Mouse (Mus musculus): ENCODE data around the gene Ercc6.

Gene Ercc6

GRCm38 (mm10) chr14:32513336-32514032 is at the start of gene Ercc6:
Gene Ercc6 (plus strand): TSS chr14:32513521.
- peak; percentile 95 to 96 for DNase-seq

DNA sequence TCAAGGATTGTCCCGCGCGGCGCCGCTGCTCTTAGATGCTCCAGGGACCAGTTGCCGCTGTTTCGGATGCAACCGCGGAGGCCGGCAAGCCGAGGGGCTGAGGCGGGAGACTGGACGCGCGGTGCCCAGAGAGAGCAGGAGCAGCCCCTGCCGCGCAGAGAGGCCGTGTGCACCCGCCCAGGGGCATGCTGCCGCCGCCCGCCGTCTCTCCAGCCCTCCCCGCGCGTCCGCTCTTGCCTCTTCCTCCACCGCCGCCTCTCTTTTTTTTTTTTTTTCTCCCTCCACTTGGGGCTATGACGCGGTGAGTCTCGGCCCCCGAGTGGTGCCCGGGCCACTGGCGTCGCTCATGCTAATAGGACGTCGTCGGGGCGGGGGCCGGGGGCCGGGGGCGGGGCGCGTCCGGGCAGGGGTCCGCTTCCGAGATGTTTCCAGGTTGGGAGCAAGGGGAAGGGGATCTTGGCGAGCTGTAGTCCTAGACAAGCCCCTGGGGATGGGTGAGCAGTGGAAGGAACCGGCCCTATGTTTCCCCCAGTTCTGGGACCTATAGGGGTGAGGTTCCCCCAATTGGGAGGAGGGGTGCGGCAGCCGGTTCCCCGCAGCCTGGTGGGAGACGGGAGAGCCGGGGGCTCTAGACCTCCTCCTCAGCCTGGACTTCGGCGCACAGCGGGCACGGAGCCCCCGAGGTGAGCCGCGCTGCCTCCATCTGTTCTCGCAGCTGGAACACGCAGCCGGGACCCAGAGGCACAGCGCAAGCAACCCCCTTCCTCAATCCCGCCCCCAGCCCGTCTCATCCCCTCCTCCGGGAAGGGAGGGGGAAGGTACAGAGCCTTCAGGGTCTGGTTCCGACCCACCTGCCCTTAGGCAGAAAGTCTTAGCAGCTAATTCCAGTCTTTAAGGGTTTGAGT is 48.5 kb upstream of the Ercc6 start, which contains the start of gene Slc18a3:
Gene Slc18a3, minus strand, starts transcription at position 250 of the 905 bp plus-strand sequence.
- DNase-seq = no peak

GRCm38 (mm10) chr14:32465506-32465870 is 47.8 kb upstream of the Ercc6 start:
- DNase-seq = no peak

DNA sequence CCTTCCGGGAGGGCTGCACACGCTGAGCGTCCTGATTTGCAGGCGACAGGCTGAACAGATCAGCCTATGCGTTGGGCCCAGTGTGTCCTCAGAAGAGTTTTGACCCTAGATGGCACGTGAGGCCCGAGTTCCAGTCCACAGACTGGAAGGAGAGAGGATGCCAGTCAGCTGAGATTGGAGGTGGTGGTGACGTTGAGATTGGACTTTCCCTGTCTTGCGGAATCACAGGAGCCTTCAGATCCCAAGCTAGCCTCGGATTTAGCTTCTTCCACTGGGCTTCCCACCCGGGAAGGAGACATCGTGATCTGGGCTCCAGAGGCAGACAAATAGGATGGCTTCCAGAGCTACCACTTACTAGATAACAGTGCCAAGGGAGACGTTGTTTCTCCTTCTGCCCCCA is 47.4 kb upstream of the Ercc6 start, which contains the start of gene Chat:
Gene Chat, minus strand, starts transcription at position 101 of the 400 bp plus-strand sequence.
- DNase-seq = no peak

- peak; percentile 55 to 66 for DNase-seq
These were observed 45.7 kb upstream of the Ercc6 start for GRCm38 (mm10) chr14:32467606-32468005.

DNA sequence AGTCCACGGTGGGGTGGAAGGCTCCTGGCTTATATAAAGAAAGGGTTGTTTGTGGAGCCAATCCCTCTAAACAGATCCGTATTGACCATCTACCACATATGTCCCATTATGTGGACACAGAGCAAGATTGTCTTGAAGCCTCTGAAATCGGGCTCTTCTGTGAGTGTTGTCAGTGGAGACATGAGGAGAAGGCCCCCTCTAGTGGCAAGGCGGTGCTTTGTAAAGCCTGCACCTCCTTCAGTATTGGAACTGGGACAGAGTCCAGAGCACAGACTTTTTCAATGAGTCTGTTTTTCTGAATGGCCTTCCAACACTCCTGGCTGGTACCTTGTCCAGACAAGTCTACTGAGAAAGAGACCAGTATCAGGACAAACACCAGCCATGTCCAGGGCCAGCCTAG is 40.3 kb upstream of the Ercc6 start:
- peak; percentile 47 to 68 for DNase-seq

GRCm38 (mm10) chr14:32476559-32476958 is 36.8 kb upstream of the Ercc6 start:
- peak in 1 of 2 experiments; percentile 19 for DNase-seq

DNA sequence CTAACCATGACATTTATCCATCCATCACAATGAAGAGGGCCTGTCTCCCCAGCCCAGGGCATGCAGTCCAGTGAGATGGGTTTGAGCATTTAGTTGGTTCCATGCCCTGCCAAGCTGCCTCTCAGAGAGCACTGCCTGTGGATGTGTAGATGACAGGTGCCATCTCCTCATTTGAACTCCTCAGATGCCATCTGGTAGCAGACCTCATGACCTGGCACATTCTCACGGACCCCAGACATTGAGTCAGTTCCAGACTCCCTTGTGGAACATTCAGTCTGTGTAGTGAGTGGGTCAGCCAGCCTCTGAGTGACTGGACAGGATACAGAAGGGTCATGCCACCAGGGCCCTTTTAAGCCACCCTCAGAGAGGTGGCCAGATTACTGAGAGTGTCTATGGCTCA is 35.7 kb upstream of the Ercc6 start:
- peak in 1 of 2 experiments; percentile 10 for DNase-seq

DNA sequence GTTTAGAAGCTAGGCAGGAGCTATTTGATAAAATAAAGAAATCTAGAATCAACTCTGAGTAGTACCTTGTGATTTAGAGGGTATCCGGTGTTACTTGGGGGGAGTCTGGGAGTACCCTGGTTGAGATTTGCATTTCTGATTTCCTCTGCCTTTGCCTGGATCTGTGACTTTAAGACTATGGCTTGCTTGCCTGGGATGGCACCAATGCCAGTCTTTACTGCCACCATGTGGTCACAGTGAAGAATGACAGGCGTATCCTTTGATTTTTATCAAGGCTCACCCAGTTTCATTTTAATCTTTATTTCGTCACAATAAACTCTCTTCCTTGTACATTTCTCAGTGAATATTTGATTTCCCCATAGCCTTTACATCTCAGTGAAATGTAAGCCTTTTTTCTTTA is 31.3 kb upstream of the Ercc6 start:
- no peak for DNase-seq

DNA sequence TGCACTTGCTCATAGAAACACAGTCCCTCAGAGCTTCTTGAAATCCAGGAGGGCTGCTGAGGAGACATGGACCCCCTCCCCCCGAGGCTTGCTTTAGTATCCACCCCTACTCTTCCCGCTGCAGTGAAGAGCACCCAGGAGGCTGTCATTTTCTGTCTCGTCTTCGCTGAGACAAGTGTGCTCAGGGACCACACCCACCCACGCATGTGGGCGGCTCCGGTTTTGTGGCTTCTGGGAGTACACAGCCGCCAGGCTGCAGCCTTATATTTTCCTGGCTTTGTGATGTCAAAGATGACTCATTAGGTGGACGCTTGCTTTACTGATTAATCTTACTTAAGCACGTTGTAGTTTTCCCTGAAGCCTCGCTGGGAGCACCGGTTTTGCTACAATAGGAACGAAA is 20.8 kb upstream of the Ercc6 start:
- DNase-seq = no peak

DNA sequence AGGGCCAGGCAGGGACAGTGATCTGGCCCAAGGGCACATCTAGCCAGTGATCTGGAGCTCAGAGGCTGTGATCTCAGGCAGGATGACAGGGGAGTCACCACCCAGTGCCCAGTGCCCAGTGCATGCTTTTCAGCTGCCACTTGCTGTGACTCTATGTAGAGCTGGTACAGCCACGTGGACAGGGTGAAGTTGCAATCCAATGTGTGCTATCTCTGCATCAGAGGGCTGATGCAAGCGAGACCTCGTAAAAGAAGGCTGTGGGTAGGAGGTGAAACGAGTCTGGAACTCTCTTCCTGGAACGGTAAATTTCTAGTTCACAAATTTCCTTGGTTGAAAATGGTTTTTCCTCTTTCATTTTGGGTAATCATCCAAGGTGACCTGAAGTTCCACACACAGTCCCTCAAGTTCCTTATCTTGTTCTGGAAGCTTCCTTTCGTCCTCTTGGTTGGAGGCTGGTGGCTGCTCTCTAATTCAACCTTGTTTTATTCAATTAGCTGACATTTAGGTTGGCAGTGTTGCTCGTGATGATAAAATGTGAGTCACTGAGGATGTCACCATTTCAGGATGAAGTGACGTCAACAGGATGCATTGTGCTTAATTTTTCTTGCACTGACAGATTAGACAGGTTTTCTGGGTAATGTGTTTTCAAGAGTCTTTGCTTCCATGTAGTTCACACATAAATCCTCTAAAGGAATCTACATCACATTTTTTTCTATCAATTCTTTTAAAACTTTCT is 17.0 kb upstream of the Ercc6 start:
- DNase-seq = no peak

DNA sequence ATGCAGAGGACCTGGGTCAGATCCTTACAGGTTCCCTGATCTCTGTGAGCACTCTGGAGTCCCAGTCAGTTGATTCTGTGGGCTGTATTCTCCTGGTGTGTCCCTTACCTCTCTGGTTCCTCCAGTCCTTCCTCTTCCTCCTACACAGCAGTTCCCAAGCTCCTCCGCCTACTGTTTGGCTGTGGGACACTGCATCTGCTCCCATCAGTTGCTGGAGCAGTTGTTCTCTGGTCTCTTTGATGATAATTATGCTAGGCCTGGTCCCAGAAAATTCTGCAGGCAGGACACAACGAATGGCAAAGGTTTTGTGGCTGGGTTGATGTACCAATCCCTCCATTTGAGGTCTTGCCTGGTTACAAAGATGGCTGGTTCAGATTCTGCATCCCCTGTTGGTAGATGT is 12.0 kb upstream of the Ercc6 start:
- DNase-seq = no peak

DNA sequence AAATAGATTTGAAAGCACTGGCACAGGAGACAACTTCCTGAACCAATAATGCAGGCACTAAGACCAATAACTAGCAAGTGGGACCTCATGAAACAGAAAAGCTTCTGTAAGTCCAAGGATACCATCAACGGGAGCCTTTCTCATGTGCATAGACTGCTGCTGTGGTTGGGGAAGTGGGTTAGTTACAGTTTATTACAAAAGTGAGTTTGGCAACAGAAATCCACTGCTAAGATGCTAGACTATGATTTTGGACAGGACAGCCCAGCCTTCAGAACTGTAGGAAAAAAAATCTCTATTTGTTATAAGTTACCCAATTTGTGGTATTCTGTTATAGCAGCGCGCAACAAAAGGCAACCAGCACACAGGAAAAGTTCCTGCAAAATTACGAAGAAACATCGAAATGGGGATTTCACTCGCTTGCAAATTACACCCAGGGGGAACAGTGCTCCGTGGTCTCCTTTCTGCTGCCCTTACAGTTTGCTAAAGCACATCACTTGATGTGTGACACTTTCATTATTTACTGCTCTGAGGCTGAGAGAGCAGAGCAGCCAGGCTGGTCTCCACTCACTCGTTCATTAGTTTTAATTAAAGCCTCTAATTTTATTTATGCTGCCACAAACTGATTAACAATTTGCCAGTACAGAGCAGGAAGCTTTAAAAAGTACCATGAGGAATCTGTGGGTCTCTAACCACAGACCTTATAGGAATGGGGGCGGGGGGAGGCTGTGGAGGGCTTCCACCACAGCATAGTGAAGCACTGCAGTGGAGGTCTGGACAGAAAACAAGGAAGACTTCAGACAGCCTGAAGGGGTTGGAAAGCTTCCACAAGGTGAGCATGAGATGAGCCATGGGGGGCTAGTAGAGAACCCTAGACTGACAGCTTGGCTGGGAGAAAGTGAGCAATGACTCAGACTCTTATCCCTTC is 10.3 kb upstream of the Ercc6 start:
- DNase-seq = no peak

DNA sequence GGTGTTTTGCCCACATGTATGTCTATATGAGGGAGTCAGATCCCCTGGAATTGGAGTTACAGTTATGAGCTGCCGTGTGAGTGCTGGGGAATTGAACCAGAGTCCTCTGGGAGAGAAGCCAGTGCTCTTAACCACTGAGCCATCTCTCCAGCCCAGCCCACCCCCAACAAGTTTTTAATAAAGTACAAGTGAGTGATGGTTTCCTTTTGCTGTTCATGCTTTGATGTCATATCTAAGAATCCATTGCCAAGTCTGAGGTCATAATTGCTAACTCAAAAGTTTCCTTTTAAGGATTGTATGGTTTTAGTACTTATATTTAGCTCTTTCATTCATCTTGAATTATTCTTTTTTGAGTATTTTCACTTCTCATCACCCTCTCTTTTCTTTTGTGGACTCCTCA is 9.4 kb upstream of the Ercc6 start:
- DNase-seq = no peak

DNA sequence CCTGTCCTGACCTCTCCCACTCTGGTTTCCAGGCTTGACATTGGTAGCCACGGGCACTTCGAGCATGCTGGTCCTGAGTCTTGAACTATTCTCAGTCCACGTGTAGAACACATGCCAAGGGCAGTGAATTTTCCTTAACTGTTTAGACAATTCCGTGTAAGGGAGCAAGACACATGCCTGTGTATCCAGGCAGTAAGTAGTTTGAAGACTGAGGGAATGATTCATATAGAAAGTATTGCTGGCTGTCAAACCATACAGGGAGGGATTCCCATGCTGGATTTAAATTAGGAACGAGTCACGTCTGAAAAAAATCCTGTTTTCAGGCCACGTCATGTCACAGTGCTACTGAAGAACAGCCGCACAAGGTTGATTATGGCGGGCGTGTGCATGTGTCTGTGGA is 7.0 kb upstream of the Ercc6 start:
- no peak for DNase-seq

DNA sequence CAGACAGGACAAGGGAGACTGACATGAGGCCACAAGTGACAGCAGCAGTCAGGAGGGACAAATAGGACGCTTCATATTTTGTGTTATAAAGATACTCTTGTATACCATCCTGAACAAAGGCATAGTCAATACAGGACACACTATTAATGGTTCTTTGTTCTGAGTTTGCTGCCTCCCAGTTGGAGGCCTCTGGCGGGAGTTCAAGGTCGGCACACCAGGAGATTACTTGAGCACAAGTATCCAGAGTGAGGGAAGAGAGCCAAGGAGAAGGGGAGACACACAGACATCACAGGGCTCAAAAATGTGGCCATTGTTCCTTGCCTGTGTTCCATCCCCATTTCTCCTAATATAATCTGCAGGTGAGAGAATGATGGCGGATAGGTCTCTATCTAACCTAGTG is 6.1 kb upstream of the Ercc6 start:
- DNase-seq = no peak

DNA sequence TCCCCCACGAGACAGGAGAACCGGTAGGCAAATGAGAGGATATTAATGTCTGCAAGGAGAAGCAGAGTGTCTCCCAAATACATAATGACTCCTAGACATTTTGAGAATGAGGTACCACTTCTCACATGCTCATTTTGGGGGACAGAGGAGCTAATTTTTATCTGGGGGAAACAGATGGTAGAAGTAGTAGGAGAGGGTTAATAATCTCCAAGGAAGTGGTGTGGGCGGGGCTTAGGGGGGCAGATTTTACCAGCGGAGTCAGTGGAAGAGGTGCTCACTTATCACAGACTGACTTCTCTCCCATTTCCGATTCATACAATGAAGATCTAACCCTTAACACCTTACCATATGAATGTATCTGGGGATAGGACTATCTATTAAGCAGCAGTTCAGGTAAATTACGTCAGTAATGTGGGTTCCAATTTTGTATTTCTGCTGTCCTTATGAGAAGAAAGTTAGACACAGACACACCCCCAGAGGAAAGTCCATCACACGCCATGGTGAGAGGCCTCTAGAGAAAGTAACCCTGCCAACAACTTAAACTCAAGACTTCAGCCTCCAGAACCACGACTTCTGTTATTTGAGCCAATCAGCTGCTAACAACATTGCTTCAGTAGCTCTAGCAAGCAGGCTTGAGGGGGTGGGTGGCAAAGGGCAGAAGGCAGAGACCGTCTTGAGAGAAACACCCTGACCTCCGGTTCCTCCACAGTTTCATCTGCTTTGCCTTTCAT is 5.1 kb upstream of the Ercc6 start:
- peak in 1 of 2 experiments; percentile 17 for DNase-seq

DNA sequence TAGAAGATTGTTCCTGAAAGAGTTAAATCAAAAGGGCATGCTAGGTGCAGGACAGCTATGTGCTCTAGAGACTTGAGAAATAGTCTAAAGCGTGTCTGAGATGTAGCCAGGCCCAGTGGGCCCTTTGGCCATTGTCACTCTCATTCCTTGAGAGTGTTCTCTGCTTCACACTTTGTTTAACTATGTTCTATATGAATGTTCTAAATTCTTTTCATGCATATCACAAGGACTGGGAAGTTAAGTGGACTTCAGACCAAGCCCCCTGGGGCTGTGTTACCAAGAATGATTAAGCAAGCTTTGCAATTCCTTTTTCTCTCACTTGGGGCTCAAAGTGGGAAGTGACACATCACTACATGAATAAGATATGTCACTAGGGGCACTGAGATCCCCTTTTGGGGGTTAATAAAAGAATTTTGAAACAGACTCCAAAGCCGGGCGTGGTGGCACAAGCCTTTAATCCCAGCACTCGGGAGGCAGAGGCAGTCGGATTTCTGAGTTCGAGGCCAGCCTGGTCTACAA is 3.8 kb upstream of the Ercc6 start:
- DNase-seq = no peak

DNA sequence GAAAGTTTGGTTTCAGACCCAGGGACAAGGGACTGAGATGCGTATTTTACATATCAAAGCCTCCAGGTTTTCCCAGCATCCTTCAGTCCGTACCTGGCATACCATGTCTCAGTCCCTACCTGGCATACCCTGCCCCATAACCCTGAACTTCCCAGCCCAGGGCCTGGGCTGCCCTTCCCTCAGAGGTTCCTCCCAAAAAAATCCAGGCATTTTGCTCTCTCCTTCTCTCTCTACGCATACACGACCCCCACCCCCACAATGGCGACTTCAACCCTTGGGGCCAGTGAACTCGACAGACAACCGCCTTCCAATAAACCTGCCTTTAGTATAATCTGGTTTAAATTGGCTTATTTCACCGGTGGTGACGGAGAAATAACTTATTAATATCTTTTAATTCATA is 409 bp upstream of the Ercc6 start:
- DNase-seq = no peak

DNA sequence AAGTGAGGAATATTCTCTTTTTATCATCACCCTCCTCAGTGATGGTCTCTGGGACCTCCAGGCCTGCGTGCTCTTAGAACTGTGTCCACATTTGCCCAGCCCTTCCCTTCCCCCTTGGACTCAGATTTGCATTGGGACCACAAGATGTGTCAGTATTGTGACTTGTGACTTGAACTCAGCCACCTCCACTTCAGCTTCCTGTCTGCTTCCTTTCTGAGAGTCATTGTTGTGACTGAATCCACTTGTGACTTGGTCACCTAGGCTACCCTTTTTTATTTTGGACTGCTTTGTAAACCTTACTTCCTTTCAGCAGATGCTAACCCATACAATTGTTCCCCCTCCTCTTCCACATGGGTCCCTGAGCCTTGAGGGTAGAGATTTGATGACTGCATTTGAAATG is 2.8 kb downstream of the Ercc6 start:
- no peak for DNase-seq

DNA sequence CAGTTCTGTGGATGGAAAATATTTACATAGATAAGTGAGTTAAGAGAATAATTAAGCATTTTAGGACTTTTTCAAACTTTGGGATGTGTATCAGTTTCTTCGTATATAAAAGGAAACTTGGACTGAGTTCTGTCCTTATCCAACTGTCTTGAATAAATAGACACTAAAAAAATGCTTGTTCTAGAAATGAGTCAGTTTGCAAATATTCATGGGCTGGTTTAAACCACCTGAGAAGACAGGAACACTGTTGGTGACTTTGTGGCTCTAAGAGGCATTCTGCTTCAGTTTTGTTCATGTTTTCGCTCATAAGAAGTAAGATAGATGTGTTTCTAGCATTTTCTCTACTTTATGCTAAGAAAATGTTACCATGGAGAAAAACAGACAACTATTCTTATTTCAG is 5.2 kb downstream of the Ercc6 start:
- DNase-seq = no peak
